Mouse (Mus musculus): ENCODE results near the gene Nupl2. TPM values are rescaled to one million over a fixed set of nuclear protein-coding genes. Genes with fewer than 3 reads are reported as not detected.

The Nupl2 gene
- polyA plus RNA-seq, 1 experiment, result 3.6 TPM

DNA sequence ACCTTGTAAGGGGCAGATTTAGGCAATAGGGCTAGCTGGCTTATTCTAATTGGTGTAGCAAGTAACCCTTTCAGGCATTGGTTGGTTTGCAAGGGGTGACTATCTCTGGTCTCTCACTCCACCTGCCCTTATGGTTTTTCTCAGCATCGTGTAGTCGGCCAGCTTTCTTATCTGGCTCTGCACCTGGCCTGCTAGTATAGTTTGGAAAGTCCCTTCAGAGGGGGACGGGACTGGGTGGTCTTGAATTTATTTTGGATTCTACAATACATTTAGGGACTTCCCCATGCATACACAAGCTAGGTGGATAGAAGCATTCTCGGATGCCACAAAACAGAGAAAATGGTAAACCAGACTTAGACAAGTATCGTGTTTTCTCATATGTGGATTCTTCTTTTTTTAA lies 17.8 kb upstream of the Nupl2 start:
- Histone ChIP-seq H3K27ac (ENCODE audit: insufficient read depth, low read length) (no peak overlapping the region), H3K36me3 (ENCODE audit: control insufficient read depth, insufficient read depth, low read length) (no peaks in the 10 kb centered on the region; the same call in 1 of the 2 replicates), H3K4me1 (ENCODE audit: control insufficient read depth, insufficient read depth, insufficient read length) (no peaks in the 10 kb centered on the region), H3K4me3 (ENCODE audit: extremely low read depth, insufficient read depth, insufficient read length) (no peak overlapping the region), H3K27me3 (ENCODE audit: control insufficient read depth, insufficient read depth, low read length) (no peaks in the 10 kb centered on the region)
- TF ChIP-seq CTCF (IDR thresholded peaks at IDR 0.05; ENCODE audit: extremely low read depth, insufficient read depth, insufficient read length, insufficient replicate concordance) (no peak), POLR2A (IDR thresholded peaks at IDR 0.05; ENCODE audit: low read depth, low read length) (no peak)
- WGBS, result 89% methylated on average over 5 of the region's 5 CpGs
- DNase-seq (ENCODE audit: low read depth in 1 of 2, low spot score in 2 of 2), result no peak

GRCm38 (mm10) chr5:24152199-24152598 lies 12.6 kb upstream of the Nupl2 start:
- DNase-seq (ENCODE audit: low read depth in 1 of 2, low spot score in 2 of 2), result no peak
- Histone ChIP-seq H3K27me3 (ENCODE audit: control insufficient read depth, insufficient read depth, low read length) (no peaks in the 10 kb centered on the region), H3K36me3 (ENCODE audit: control insufficient read depth, insufficient read depth, low read length) (no peaks in the 10 kb centered on the region; the same call in 1 of the 2 replicates), H3K27ac (ENCODE audit: insufficient read depth, low read length) (no peak overlapping the region), H3K4me1 (ENCODE audit: control insufficient read depth, insufficient read depth, insufficient read length) (no peaks in the 10 kb centered on the region), H3K4me3 (ENCODE audit: extremely low read depth, insufficient read depth, insufficient read length) (no peak overlapping the region)
- TF ChIP-seq CTCF (IDR thresholded peaks at IDR 0.05; ENCODE audit: extremely low read depth, insufficient read depth, insufficient read length, insufficient replicate concordance) (no peak), POLR2A (IDR thresholded peaks at IDR 0.05; ENCODE audit: low read depth, low read length) (no peak)

GRCm38 (mm10) chr5:24156774-24157173 lies 8.0 kb upstream of the Nupl2 start:
- Histone ChIP-seq H3K4me1 (ENCODE audit: control insufficient read depth, insufficient read depth, insufficient read length) (no peaks in the 10 kb centered on the region), H3K36me3 (ENCODE audit: control insufficient read depth, insufficient read depth, low read length) (no peaks in the 10 kb centered on the region), H3K4me3 (ENCODE audit: extremely low read depth, insufficient read depth, insufficient read length) (no peak overlapping the region), H3K27me3 (ENCODE audit: control insufficient read depth, insufficient read depth, low read length) (no peaks in the 10 kb centered on the region), H3K27ac (ENCODE audit: insufficient read depth, low read length) (no peak overlapping the region)
- WGBS, result 97% methylated on average over 6 of the region's 6 CpGs
- DNase-seq (ENCODE audit: low read depth in 1 of 2, low spot score in 2 of 2), result no peak
- no peak for TF ChIP-seq CTCF (IDR thresholded peaks at IDR 0.05; ENCODE audit: extremely low read depth, insufficient read depth, insufficient read length, insufficient replicate concordance)
- no peak for TF ChIP-seq POLR2A (IDR thresholded peaks at IDR 0.05; ENCODE audit: low read depth, low read length)

DNA sequence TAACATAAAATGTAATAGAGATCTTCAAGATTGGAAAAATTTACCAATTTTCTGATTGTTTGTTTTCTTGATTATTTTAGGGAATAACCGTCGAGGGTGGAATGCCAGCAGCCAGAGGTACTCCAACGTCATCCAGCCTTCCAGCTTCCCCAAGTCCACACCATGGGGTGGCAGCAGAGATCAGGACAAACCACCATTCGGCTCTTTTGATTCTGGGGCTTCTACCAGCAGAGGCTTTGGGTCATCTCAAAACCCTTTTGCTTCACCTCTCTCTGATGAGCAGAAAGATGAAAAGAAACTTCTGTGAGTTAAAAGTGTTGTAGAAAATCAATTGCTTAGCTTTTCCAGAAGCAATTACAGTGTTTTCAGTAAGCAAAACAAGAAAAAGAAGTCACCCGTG lies 2.5 kb downstream of the Nupl2 start:
- peaks cover 11% of the 10 kb centered on the region for H3K36me3 ChIP-seq (ENCODE audit: control insufficient read depth, insufficient read depth, low read length)
- H3K27ac ChIP-seq (ENCODE audit: insufficient read depth, low read length), result no peak overlapping the region
- 84% methylated on average over 5 of the region's 5 CpGs for WGBS
- no peak for DNase-seq (ENCODE audit: low read depth in 1 of 2, low spot score in 2 of 2)
- H3K27me3 ChIP-seq (ENCODE audit: control insufficient read depth, insufficient read depth, low read length), result no peaks in the 10 kb centered on the region
- H3K4me1 ChIP-seq (ENCODE audit: control insufficient read depth, insufficient read depth, insufficient read length), result peaks cover 4% of the 10 kb centered on the region; the same call in 1 of the 2 replicates
- TF ChIP-seq POLR2A (IDR thresholded peaks at IDR 0.05; ENCODE audit: low read depth, low read length) (no peak), CTCF (IDR thresholded peaks at IDR 0.05; ENCODE audit: extremely low read depth, insufficient read depth, insufficient read length, insufficient replicate concordance) (peak; percentile 7; the same call in 1 of the 2 replicates)
- H3K4me3 ChIP-seq (ENCODE audit: extremely low read depth, insufficient read depth, insufficient read length), result no peak overlapping the region

GRCm38 (mm10) chr5:24169881-24170280 lies 5.1 kb downstream of the Nupl2 start:
- TF ChIP-seq POLR2A (IDR thresholded peaks at IDR 0.05; ENCODE audit: low read depth, low read length) (no peak), CTCF (IDR thresholded peaks at IDR 0.05; ENCODE audit: extremely low read depth, insufficient read depth, insufficient read length, insufficient replicate concordance) (no peak)
- DNase-seq (ENCODE audit: low read depth in 1 of 2, low spot score in 2 of 2), result no peak
- no peak overlapping the region for H3K4me3 ChIP-seq (ENCODE audit: extremely low read depth, insufficient read depth, insufficient read length)
- 97% methylated on average over 6 of the region's 6 CpGs for WGBS
- no peaks in the 10 kb centered on the region for H3K27me3 ChIP-seq (ENCODE audit: control insufficient read depth, insufficient read depth, low read length)
- H3K27ac ChIP-seq (ENCODE audit: insufficient read depth, low read length), result no peak overlapping the region
- H3K4me1 ChIP-seq (ENCODE audit: control insufficient read depth, insufficient read depth, insufficient read length), result peaks cover 4% of the 10 kb centered on the region; the same call in 1 of the 2 replicates
- peaks cover 14% of the 10 kb centered on the region for H3K36me3 ChIP-seq (ENCODE audit: control insufficient read depth, insufficient read depth, low read length)

- TF ChIP-seq POLR2A (IDR thresholded peaks at IDR 0.05; ENCODE audit: low read depth, low read length) (no peak), CTCF (IDR thresholded peaks at IDR 0.05; ENCODE audit: extremely low read depth, insufficient read depth, insufficient read length, insufficient replicate concordance) (no peak)
- H3K27ac ChIP-seq (ENCODE audit: insufficient read depth, low read length), result no peak overlapping the region
- no peaks in the 10 kb centered on the region for H3K4me1 ChIP-seq (ENCODE audit: control insufficient read depth, insufficient read depth, insufficient read length)
- H3K27me3 ChIP-seq (ENCODE audit: control insufficient read depth, insufficient read depth, low read length), result no peaks in the 10 kb centered on the region; the same call in 1 of the 2 replicates
- no peak for DNase-seq (ENCODE audit: low read depth in 1 of 2, low spot score in 2 of 2)
- no peak overlapping the region for H3K4me3 ChIP-seq (ENCODE audit: extremely low read depth, insufficient read depth, insufficient read length)
- H3K36me3 ChIP-seq (ENCODE audit: control insufficient read depth, insufficient read depth, low read length), result peaks cover 14% of the 10 kb centered on the region
Observed at GRCm38 (mm10) chr5:24172092-24172491, 7.3 kb downstream of the Nupl2 start.

GRCm38 (mm10) chr5:24181514-24182295 lies 16.9 kb downstream of the Nupl2 start:
- 91% methylated on average over 16 of the region's 16 CpGs for WGBS
- DNase-seq (ENCODE audit: low read depth in 1 of 2, low spot score in 2 of 2), result no peak
- Histone ChIP-seq H3K4me1 (ENCODE audit: control insufficient read depth, insufficient read depth, insufficient read length) (no peaks in the 10 kb centered on the region), H3K4me3 (ENCODE audit: extremely low read depth, insufficient read depth, insufficient read length) (no peak overlapping the region), H3K27me3 (ENCODE audit: control insufficient read depth, insufficient read depth, low read length) (no peaks in the 10 kb centered on the region), H3K27ac (ENCODE audit: insufficient read depth, low read length) (no peak overlapping the region), H3K36me3 (ENCODE audit: control insufficient read depth, insufficient read depth, low read length) (peaks cover 15% of the 10 kb centered on the region)
- TF ChIP-seq POLR2A (IDR thresholded peaks at IDR 0.05; ENCODE audit: low read depth, low read length) (no peak), CTCF (IDR thresholded peaks at IDR 0.05; ENCODE audit: extremely low read depth, insufficient read depth, insufficient read length, insufficient replicate concordance) (no peak)

All from spleen, adult 2 months (tissue).